Mouse (Mus musculus) ES-Bruce4 (cell line): ENCODE results near the gene Sumo3.

Source experiments
- CTCF ChIP-seq: IDR thresholded peaks from one replicate; pipeline ENCODE4 v1.8.1; 2011; ENCODE audit warnings: low read depth, low read length
- POLR2A ChIP-seq: IDR thresholded peaks from one replicate; pipeline ENCODE4 v1.8.1; 2011; ENCODE audit warnings: low read length; ENCODE audit not compliant: insufficient read depth

- TF ChIP-seq CTCF: no peak
- TF ChIP-seq POLR2A: no peak
These were observed 17.2 kb downstream of the Sumo3 start for GRCm38 (mm10) chr10:77623069-77623492.
